Mouse (Mus musculus) kidney, embryonic 15.5 days (tissue): ENCODE results near the gene Abtb1. TPM values are rescaled to one million over a fixed set of nuclear protein-coding genes. Genes with fewer than 3 reads are reported as not detected.
A peak's percentile ranks its signal among the peaks of the same experiment; 100 is the strongest.

ENCODE experiments used
- ATAC-seq: fragments of 200-750 bp; cut with Nextera tagmentation; replicated peaks from 2 replicates; pipeline ENCODE4 v1.8.0; 2017; ENCODE audit warnings: moderate TSS enrichment; ENCODE audit not compliant: low FRiP score
- H3K27ac ChIP-seq: fragments of 300-500 bp; sonication (generic); 2 replicates; pipeline ENCODE4 v1.5.1; 2015; ENCODE audit warnings: mild to moderate bottlenecking, inconsistent platforms
- H3K27me3 ChIP-seq: fragments of 300-500 bp; sonication (generic); 2 replicates; pipeline ENCODE4 v1.6.1; 2015; ENCODE audit warnings: inconsistent platforms
- H3K36me3 ChIP-seq: fragments of 300-500 bp; sonication (generic); 2 replicates; pipeline ENCODE4 v1.6.1; 2015; ENCODE audit warnings: inconsistent platforms
- H3K4me1 ChIP-seq: fragments of 300-500 bp; sonication (generic); 2 replicates; pipeline ENCODE4 v1.6.1; 2015; ENCODE audit warnings: inconsistent platforms
- H3K4me2 ChIP-seq: fragments of 300-500 bp; sonication (generic); 2 replicates; pipeline ENCODE4 v1.6.1; 2015; ENCODE audit warnings: moderate library complexity, mild to moderate bottlenecking, inconsistent platforms
- H3K4me3 ChIP-seq: fragments of 300-500 bp; sonication (generic); replicated peaks from 2 replicates; pipeline ENCODE4 v1.5.1; 2015; ENCODE audit warnings: mild to moderate bottlenecking, inconsistent platforms
- H3K9ac ChIP-seq: fragments of 300-500 bp; sonication (generic); 2 replicates; pipeline ENCODE4 v1.6.1; 2015; ENCODE audit warnings: mild to moderate bottlenecking, inconsistent platforms
- H3K9me3 ChIP-seq: fragments of 300-500 bp; sonication (generic); replicated peaks from 2 replicates; pipeline ENCODE4 v1.6.1; 2016; ENCODE audit warnings: inconsistent platforms
- WGBS: fragments of 180-500 bp; shearing (Covaris S2); methylation state at CpG from one replicate; pipeline ENCODE4 v1.1.7; 2015; ENCODE audit warnings: mixed read lengths; 5-methylcytosine and 5-hydroxymethylcytosine counted together
- polyA plus RNA-seq: library from polyadenylated mRNA; unstranded; fragments of >200 nt; fragmentation: Nextera tagmentation; extraction: Ambion mirVana; gene quantifications from 2 replicates; pipeline ENCODE4 v1.2.1, GENCODE M21; 2015

The Abtb1 gene
- polyA plus RNA-seq, result 32.4 and 35.4 TPM in 2 replicates

DNA sequence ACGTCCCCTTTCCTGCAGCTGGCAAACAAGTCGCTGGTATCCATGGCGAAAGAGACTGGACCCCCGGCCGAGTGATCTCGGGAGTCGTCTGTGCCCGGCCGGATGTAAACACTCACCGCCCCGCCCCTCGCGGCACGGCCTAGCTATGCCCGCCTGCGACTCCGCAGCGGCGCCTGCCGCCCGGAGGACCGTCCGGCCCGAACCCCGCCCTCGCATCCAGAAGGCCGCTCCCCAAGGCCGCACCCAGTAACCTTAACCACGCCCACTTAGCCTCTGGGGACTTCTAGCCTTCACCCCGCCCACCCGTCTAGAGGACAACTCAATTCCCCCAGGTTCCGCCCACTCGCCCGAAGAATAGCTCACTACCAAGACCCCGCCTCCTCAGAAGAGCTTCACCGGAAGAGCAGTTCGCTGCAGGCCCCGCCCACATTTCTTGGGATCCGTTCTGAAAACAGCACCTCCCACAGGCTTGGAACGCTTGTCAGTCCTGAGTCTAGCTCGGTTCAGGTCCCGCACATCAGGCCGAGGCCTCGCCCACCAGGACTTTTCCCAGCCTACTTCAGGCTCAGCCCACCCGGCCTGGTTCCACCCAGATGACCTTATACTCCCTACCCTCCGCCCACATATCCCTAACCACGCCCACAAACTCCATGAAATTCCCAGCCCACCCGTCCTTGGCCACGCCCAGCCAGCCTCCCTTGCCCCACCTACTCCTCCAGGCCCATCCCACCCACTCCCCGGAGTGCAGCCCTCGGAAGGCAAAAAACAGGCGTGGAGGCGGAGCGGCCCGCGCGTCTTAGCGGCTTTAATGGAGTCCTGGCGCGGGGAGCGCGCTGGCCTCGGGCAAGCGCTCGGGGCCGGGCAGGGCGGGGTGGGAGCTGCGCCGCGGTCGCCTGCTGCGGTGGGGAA lies at the start of gene Abtb1:
Gene Abtb1 (minus strand): TSS at position 204 of the 909 bp plus-strand sequence.
- Histone ChIP-seq H3K4me1 (peaks cover 19% of the 10 kb centered on the region), H3K27me3 (no peaks in the 10 kb centered on the region), H3K9me3 (no peaks in the 10 kb centered on the region), H3K27ac (peak within 1 kb of the TSS; percentile 93), H3K4me2 (peak within 1 kb of the TSS; percentile 82), H3K9ac (peak within 1 kb of the TSS; percentile 83), H3K36me3 (peaks cover 25% of the 10 kb centered on the region), H3K4me3 (peak within 1 kb of the TSS; percentile 95)
- ATAC-seq, result peak; percentile 96
- WGBS, result under 1% methylated on average over 72 of the region's 72 CpGs

DNA sequence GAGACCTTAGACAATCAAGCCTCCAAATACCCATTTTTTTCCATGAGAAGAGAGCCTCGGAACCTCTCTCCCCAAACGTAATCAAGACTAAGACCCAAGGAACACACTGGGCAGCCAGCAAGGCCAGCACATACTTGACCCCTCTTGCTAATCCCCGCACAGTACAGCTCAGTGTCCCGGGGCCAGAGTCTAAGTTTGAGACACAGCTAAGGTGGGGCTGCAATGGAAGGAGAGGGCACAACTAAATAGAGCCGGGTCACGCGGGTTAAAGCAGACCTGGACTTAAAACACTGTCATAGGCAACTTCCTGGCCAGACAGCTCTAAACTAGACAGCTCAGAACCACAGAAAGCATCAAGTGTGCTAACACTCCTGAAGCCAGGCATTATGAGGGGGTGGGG lies 49.0 kb upstream of the Abtb1 start:
- Histone ChIP-seq H3K4me2 (no peak overlapping the region), H3K9me3 (no peaks in the 10 kb centered on the region), H3K4me1 (0 out of 2 replicates have a peak, but pooled peaks cover 2% of the 10 kb centered on the region), H3K27ac (no peak overlapping the region), H3K9ac (no peak overlapping the region), H3K4me3 (no peak overlapping the region), H3K27me3 (no peaks in the 10 kb centered on the region), H3K36me3 (peaks cover 100% of the 10 kb centered on the region)
- ATAC-seq, result no peak
- 92% methylated on average over 7 of the region's 7 CpGs for WGBS

DNA sequence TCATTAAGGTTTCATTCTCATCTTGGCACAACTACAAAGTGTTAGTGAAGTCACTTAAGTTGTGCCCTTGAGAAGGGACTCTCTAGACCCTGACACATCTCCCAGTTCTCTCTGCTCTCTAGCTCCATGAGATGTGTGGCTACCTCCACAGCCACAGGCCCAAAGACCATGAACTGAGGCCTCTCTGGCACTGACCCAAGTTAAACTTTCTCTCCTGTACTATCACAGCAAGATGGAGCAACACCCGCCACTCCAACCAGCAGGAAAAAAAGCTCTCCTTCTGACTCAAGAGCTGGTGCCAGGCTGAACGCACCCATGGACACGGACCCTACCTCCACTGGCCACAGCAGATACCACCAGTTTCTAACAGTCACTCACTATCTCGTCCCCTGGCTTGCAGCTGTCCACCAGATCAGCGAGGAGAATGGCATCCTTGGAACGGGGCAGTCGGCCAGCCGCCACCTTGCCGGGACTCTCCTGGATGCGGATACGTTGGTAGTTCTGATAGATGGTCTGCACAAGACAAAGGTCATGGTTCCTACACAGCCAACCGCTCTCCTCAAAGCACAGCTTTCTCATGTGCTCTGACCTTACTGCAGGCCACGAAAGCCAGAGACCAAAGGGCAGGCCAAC lies 47.7 kb upstream of the Abtb1 start:
- WGBS, result 88% methylated on average over 13 of the region's 13 CpGs
- no peak overlapping the region for H3K27ac ChIP-seq
- H3K36me3 ChIP-seq, result peaks cover 100% of the 10 kb centered on the region
- no peaks in the 10 kb centered on the region for H3K4me1 ChIP-seq
- H3K9ac ChIP-seq, result no peak overlapping the region
- no peak for ATAC-seq
- H3K4me2 ChIP-seq, result no peak overlapping the region
- H3K9me3 ChIP-seq, result no peaks in the 10 kb centered on the region
- no peaks in the 10 kb centered on the region for H3K27me3 ChIP-seq
- no peak overlapping the region for H3K4me3 ChIP-seq

DNA sequence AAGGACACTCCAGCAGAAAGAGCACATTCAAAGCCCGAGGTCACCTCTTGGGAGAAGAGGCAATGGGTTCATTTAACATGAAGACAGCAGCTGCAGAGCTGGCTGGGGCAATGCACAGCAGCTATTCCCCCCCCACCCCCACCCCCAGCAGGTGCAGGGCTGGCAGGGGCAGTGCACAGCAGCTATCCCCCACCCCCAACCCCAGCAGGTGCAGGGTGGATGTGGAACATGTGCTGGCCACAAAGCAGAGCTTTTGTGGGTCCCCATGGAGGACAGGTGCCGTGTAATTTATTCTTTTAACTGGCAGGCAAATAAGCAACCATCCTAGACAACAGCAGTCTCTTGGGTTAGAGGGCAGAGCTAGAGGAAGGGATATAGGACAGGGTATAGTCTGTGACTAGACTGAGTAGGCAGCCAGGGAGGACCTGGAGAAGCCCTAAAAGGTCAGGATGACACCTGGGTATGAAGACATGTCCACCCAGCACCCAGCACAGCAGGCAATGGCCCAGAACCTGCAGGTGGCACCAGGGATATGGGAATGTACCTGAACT lies 44.7 kb upstream of the Abtb1 start:
- ATAC-seq, result no peak
- Histone ChIP-seq H3K9ac (no peak overlapping the region), H3K27me3 (no peaks in the 10 kb centered on the region), H3K4me1 (no peaks in the 10 kb centered on the region), H3K27ac (no peak overlapping the region), H3K4me2 (no peak overlapping the region), H3K36me3 (peaks cover 100% of the 10 kb centered on the region), H3K4me3 (no peak overlapping the region), H3K9me3 (no peaks in the 10 kb centered on the region)
- 88% methylated on average over 2 of the region's 2 CpGs for WGBS

DNA sequence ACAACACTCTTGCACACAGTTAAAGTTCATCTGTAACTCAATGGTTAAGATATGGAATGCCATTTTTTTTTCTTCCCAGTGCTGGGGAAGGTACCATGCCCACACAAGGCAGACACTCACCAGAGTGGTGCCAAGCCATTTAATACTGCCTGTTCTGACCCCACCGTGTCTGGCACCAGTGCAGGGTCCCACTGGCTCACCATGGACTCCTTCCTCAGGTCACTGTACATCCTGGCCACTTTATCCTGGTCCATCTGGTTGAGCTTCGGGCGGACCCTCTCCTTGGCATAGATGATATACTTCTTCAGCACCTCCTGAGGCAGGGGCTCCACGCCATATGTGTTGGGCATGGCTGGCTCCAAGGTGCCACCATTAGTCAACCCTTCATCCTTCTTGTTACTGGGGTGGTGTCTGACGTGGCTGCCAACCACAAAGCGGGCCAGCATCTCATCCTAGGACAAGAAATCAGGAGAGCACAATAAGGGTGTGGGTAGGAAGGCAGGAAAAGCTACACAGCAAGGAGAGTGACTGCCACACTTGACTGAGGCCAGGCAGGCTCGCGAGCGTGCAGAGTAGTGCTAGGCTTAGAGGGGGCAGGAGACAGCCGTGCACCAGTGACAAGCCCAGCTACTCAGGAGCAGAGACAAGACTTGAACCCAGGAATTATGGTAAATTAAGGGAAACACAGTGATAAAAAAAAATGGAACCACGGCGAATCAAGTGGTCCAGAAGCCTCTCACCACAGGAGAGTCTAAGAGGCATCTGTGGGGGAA lies 44.0 kb upstream of the Abtb1 start:
- 94% methylated on average over 12 of the region's 12 CpGs for WGBS
- no peaks in the 10 kb centered on the region for H3K27me3 ChIP-seq
- no peak overlapping the region for H3K27ac ChIP-seq

DNA sequence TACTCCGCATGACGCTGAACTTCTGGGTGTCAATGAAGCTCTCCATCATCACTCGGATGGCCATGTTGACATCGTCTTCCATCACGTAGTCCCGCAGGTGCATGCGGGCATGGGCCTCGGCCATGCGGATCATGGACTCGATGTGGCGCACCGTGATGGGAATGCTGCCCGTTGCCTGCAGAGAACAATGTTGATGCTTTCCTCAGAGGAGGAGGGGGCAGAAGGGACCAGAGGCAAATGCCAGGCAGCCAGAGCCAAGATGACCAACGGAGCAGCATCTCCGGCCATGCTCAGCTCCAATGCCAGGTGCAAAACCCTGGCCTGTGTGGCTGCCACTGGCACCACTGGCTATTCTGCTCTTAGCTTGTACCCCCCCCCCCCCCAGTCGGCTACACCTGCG lies 42.9 kb upstream of the Abtb1 start:
- H3K4me1 ChIP-seq, result no peaks in the 10 kb centered on the region
- ATAC-seq, result no peak
- no peak overlapping the region for H3K4me2 ChIP-seq
- H3K27ac ChIP-seq, result no peak overlapping the region
- no peak overlapping the region for H3K4me3 ChIP-seq
- WGBS, result 97% methylated on average over 17 of the region's 17 CpGs
- H3K36me3 ChIP-seq, result peaks cover 93% of the 10 kb centered on the region
- H3K27me3 ChIP-seq, result no peaks in the 10 kb centered on the region
- H3K9me3 ChIP-seq, result no peaks in the 10 kb centered on the region
- H3K9ac ChIP-seq, result no peak overlapping the region

More for the DNA sequence above, 44.0 kb upstream of the Abtb1 start:
- peaks cover 98% of the 10 kb centered on the region for H3K36me3 ChIP-seq
- H3K9ac ChIP-seq, result no peak overlapping the region
- no peak overlapping the region for H3K4me3 ChIP-seq
- no peak overlapping the region for H3K4me2 ChIP-seq
- no peak for ATAC-seq
- no peaks in the 10 kb centered on the region for H3K4me1 ChIP-seq
- H3K9me3 ChIP-seq, result no peaks in the 10 kb centered on the region

DNA sequence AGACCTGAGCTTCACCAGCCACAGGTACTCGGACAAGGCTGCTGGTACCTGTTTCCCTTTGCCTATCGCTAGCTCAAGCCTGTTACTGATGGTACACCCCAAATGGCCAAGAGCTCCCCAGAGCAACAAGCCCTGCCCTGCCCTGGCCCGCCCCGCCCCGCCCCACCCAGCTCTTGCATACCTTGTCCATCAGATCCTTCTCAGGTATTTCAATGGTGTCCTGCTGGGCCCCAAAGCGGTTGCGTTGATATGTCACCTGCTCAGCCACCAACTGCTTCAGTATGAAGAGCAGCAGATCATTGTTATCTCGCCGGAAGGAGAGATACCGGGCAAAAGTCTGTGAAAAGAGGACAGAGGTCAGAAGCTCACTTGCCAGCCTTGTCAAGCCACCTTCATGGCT lies 42.4 kb upstream of the Abtb1 start:
- no peak overlapping the region for H3K27ac ChIP-seq
- H3K36me3 ChIP-seq, result peaks cover 88% of the 10 kb centered on the region
- no peak overlapping the region for H3K4me2 ChIP-seq
- WGBS, result 95% methylated on average over 10 of the region's 10 CpGs
- no peaks in the 10 kb centered on the region for H3K9me3 ChIP-seq
- no peak overlapping the region for H3K4me3 ChIP-seq
- H3K9ac ChIP-seq, result no peak overlapping the region
- ATAC-seq, result no peak
- H3K27me3 ChIP-seq, result no peaks in the 10 kb centered on the region
- no peaks in the 10 kb centered on the region for H3K4me1 ChIP-seq

DNA sequence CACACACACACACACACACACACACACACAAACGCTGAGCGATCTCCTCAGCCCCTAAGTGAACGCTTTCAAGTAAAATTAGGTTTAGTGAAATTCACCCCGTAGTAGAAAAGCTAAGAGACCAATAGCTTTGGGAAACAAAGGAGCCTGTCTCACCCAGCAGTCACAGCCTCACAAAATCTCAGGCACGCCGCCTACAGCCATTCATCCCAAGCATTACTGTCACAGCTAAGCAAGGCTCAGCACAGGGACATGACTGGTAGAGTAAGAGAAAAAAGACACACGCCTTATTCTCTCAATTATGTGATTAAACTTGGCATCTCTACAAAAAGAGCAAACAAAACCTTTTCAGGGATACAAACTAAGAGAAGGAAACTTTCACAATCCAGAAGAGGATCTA lies 39.5 kb upstream of the Abtb1 start:
- Histone ChIP-seq H3K27ac (no peak overlapping the region), H3K36me3 (peaks cover 59% of the 10 kb centered on the region), H3K4me2 (no peak overlapping the region), H3K4me3 (no peak overlapping the region), H3K4me1 (no peaks in the 10 kb centered on the region), H3K9ac (no peak overlapping the region), H3K9me3 (no peaks in the 10 kb centered on the region), H3K27me3 (no peaks in the 10 kb centered on the region)
- WGBS, result 90% methylated on average over 7 of the region's 7 CpGs
- no peak for ATAC-seq

DNA sequence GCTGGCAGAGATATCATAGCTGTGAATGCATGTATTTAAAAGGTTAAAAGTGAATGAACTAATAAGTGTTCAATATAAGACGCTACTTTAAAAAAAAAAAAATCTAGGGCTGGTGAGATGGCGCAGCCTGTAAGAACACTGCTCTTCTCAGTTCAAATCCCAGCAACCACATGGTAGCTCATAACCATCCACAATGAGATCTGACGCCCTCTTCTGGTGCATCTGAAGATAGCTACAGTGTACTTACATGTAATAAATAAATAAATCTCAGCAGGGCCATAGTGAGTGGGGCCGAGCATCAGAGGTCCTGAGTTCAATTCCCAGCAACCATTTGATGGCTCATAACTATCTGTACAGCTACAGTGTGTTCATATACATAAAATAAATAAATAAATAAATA lies 37.7 kb upstream of the Abtb1 start:
- 71% methylated on average over 4 of the region's 4 CpGs for WGBS
- Histone ChIP-seq H3K27me3 (peaks cover 14% of the 10 kb centered on the region), H3K4me2 (no peak overlapping the region), H3K4me3 (no peak overlapping the region), H3K36me3 (peaks cover 41% of the 10 kb centered on the region), H3K27ac (no peak overlapping the region), H3K4me1 (peaks cover 3% of the 10 kb centered on the region), H3K9me3 (no peaks in the 10 kb centered on the region), H3K9ac (no peak overlapping the region)
- no peak for ATAC-seq

DNA sequence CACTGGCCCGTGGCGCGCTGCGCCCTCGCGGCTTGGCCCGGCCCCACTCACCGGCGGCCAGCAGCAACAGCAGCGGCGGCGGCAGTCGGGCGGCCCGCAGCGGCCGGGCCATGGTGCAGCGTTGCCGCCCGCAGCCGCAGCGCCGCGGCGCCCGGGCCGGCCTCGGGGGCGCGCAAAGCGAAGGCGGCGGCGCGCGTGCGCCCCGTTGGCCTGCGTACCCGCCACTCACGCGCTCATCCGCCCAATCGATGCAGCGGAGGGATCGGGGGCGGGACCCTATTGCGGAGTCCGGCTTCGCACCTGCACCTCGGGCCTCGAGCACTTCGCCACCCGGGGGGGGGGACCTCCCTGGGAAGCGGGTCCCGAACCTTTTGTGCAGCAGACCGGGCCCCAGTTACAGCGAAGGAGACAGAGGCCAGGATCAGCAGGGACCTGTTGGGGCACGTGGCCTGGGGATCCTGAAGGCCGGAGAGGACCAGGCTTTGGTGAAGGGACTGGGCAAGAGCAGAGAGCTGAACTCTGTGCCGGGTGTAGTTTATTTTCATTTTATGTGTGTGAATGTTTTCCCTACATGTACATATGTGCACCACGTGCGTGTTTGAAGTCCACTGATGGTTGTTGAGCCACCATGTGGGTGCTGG lies 33.2 kb upstream of the Abtb1 start, which contains the start of gene Podxl2:
Gene Podxl2 (minus strand): TSS at position 177 of the 641 bp plus-strand sequence.
- peaks cover 22% of the 10 kb centered on the region for H3K27me3 ChIP-seq
- H3K9ac ChIP-seq, result peak within 1 kb of the TSS; percentile 79
- no peaks in the 10 kb centered on the region for H3K9me3 ChIP-seq
- no peak within 1 kb of the TSS for H3K27ac ChIP-seq
- H3K4me3 ChIP-seq, result peak within 1 kb of the TSS; percentile 73
- 7% methylated on average over 48 of the region's 63 CpGs for WGBS
- no peaks in the 10 kb centered on the region for H3K36me3 ChIP-seq
- peak within 1 kb of the TSS; percentile 99 for H3K4me2 ChIP-seq
- ATAC-seq, result peak; percentile 72
- H3K4me1 ChIP-seq, result peaks cover 19% of the 10 kb centered on the region
